Mouse (Mus musculus): ENCODE results near the gene Catsper3.

DNA sequence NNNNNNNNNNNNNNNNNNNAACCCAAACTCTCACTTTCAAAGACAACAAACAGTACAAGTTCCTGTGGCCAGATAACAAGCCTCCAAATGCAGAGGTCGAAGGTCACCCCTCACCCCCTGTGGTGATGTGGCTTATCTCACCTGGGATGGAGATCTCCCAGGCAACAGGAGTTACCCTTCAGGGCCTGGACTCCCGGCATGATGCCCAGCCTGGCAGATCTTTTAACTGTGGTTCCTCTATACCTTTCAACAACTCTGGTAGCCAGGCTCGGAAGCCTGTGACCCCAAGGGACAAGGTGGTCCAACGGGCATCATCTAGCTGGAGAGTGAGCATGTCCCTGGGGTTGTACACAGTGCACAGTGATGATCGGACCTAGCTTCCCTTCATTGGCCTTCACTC is 38.1 kb downstream of the Catsper3 start:
- TF ChIP-seq POLR2A (IDR thresholded peaks at IDR 0.05; ENCODE audit: borderline replicate concordance, insufficient read depth, low read length) (no peak), CTCF (IDR thresholded peaks at IDR 0.05; ENCODE audit: borderline replicate concordance, insufficient read depth, low read depth, low read length) (no peak)
